Mouse (Mus musculus) hindbrain, embryonic 11.5 days (tissue): ENCODE results near the gene Pmf1. TPM values are rescaled to one million over a fixed set of nuclear protein-coding genes. Genes with fewer than 3 reads are reported as not detected.
A peak's percentile ranks its signal among the peaks of the same experiment; 100 is the strongest.
"Not testable (repeated sequence)": the region's sequence is repeated elsewhere in the genome, so short reads cannot be mapped to it uniquely, and the experiment has no call there.

Experiments
- ATAC-seq: fragments of 200-750 bp; cut with Nextera tagmentation; 2 replicates; pipeline ENCODE4 v1.8.0; 2017; ENCODE audit warnings: mild to moderate bottlenecking, moderate TSS enrichment, moderate library complexity; ENCODE audit not compliant: low FRiP score
- DNase-seq: peaks from one replicate; pipeline ENCODE4 v3.0.0-alpha.2; 2015; ENCODE audit warnings: low spot score
- H3K27ac ChIP-seq: fragments of 300-500 bp; sonication (generic); 2 replicates; pipeline ENCODE4 v1.5.1; 2014; ENCODE audit warnings: mild to moderate bottlenecking, low read depth, low read length
- H3K27me3 ChIP-seq: fragments of 300-500 bp; sonication (generic); 2 replicates; pipeline ENCODE4 v1.6.1; 2014; ENCODE audit warnings: mild to moderate bottlenecking, low read length, moderate library complexity, mixed read lengths; ENCODE audit not compliant: control insufficient read depth, insufficient read depth
- H3K36me3 ChIP-seq: fragments of 300-500 bp; sonication (generic); 2 replicates; pipeline ENCODE4 v1.6.1; 2014; ENCODE audit warnings: mild to moderate bottlenecking, low read length, moderate library complexity, mixed read lengths; ENCODE audit not compliant: control insufficient read depth, insufficient read depth
- H3K4me1 ChIP-seq: fragments of 300-500 bp; sonication (generic); replicated peaks from 2 replicates; pipeline ENCODE4 v1.6.1; 2014; ENCODE audit warnings: low read length, mixed read lengths; ENCODE audit not compliant: control insufficient read depth, insufficient read depth
- H3K4me2 ChIP-seq: fragments of 300-500 bp; sonication (generic); replicated peaks from 2 replicates; pipeline ENCODE4 v1.6.1; 2014; ENCODE audit warnings: mild to moderate bottlenecking, low read depth, low read length
- H3K4me3 ChIP-seq: fragments of 300-500 bp; sonication (generic); 2 replicates; pipeline ENCODE4 v1.5.1; 2014; ENCODE audit warnings: low read depth, low read length
- H3K9ac ChIP-seq: fragments of 300-500 bp; sonication (generic); 2 replicates; pipeline ENCODE4 v1.6.1; 2014; ENCODE audit warnings: low read depth, low read length
- H3K9me3 ChIP-seq: fragments of 300-500 bp; sonication (generic); 2 replicates; pipeline ENCODE4 v1.6.1; 2016; ENCODE audit warnings: low read length; ENCODE audit not compliant: control insufficient read depth
- WGBS: fragments of 180-500 bp; shearing (Covaris S2); extraction: QIAGEN DNeasy Blood & Tissue Kit; methylation state at CpG from one replicate; pipeline ENCODE4 v1.1.7; 2014; 5-methylcytosine and 5-hydroxymethylcytosine counted together
- polyA plus RNA-seq: library from polyadenylated mRNA; unstranded; fragments of >200 nt; fragmentation: Nextera tagmentation; extraction: Ambion mirVana; gene quantifications from 2 replicates; pipeline ENCODE4 v1.2.1, GENCODE M21; 2014

The Pmf1 gene
- polyA plus RNA-seq, 1 experiment from 2014 or later: 109 TPM

DNA sequence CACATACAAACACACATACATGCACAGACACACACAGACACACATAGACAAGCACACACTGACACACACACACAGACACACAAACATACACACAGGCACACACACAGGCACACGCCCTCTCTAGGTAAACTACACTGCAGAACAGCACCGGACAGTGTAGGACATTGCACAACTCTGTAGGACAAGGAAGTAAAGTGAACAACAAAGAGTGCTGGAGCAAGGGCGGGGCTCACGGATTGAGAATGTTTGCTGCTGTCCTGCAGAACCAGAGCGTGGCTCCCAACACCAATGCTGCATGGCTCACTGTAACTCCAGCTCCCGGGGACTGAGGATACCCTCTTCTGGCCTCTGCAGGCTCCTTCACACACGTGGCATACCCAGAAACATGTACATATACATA, 32.8 kb upstream of the Pmf1 start:
- no peak for ATAC-seq

DNA sequence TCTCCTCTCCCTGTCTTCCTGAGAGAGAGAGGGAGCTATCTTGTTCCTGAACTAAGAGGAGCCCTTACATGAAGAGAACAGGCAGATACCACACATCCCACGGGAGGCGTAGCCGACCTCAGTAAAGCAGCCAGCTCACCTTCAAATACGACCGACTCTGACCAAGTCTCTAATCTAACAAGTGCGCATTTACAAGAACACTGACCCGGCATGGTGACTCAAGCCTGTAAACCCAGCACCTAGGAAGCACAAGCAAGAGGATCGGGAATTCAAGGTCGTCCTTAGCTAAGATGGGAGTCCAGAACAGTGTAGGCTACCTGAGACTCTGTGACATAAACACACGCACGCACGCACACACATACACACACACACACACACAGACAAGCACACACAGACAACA, 32.4 kb upstream of the Pmf1 start:
- H3K9ac ChIP-seq: no peak overlapping the region
- H3K4me2 ChIP-seq: no peak overlapping the region
- no peak overlapping the region for H3K27ac ChIP-seq
- H3K36me3 ChIP-seq: no peaks in the 10 kb centered on the region
- H3K27me3 ChIP-seq: no peaks in the 10 kb centered on the region; the same call in 1 of the 2 replicates
- no peak overlapping the region for H3K4me3 ChIP-seq
- ATAC-seq (no peak), DNase-seq (no peak)
- no peaks in the 10 kb centered on the region for H3K9me3 ChIP-seq
- WGBS: 87% methylated on average over 12 of the region's 12 CpGs
- no peaks in the 10 kb centered on the region for H3K4me1 ChIP-seq

More for the DNA sequence above, 32.8 kb upstream of the Pmf1 start:
- Histone ChIP-seq H3K9ac (no peak overlapping the region), H3K4me3 (no peak overlapping the region), H3K27ac (no peak overlapping the region), H3K27me3 (no peaks in the 10 kb centered on the region; the same call in 1 of the 2 replicates), H3K9me3 (no peaks in the 10 kb centered on the region), H3K4me2 (no peak overlapping the region), H3K36me3 (no peaks in the 10 kb centered on the region), H3K4me1 (no peaks in the 10 kb centered on the region)
- WGBS: 82% methylated on average over 7 of the region's 7 CpGs
- no peak for DNase-seq

DNA sequence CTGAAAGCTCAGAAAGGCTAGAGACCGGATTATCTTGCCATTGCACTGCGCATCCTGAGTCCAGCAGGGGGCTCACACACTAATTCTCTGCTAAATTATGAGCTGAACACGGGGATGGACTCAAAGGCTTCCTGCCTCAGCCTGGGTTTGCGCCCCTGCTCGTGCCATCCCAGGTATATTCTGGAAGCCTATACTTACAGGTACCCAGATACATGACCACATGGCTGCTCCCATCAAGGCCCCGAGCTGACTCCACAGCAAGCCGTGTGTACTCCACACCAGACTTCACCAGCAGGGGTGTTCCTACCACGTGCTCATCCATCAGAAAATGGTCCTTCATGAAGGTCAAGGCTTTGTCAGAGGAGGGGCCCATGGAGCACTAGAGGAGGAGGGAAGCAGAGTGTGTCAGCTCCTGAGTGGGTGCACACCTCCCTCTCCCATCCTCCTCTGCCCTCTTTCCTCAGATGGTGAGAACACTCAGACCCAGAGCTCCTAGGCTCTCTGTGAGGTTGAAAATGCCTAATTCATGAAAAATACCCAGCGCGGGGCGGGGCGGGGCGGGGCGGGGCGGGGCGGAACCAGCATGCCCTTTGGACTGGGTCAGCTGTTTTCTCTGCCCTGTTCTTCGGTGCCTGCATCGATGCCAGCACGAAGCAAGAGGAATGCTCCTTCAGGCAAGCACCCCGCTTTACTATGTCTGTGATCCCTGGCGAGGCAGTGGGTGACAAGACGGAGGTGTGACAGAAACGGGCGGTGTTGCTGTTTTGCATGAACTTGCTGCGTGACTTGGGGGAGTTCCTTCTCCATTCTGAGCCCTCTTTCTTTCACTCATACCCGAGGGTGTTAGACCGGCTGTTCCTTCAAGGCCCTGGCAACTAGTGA, 30.6 kb upstream of the Pmf1 start:
- DNase-seq: peak; percentile 67

DNA sequence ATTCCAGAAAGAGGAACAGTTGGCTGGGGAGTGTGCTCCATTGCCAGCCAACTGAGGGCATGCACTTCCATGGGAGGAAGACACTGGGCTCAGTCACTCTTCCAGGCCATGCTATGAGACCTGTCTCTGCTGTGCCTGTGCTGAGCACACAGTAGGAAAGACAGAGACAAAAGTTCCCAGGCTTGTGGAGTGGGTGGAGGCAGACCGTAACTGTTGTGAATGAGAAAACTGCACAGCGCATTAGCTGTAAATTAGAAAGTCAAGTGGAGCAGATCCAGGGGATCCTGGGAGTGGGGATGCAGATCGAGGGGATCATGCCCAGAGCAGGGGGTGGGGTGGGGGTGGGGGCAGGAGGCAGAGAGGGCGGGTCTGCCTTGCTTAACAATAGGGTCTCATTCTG, 29.5 kb upstream of the Pmf1 start:
- H3K4me3 ChIP-seq: no peak overlapping the region
- no peak overlapping the region for H3K4me2 ChIP-seq
- H3K27me3 ChIP-seq: no peaks in the 10 kb centered on the region
- H3K36me3 ChIP-seq: no peaks in the 10 kb centered on the region
- DNase-seq: no peak
- 47% methylated on average over 4 of the region's 4 CpGs for WGBS
- no peak overlapping the region for H3K9ac ChIP-seq
- no peaks in the 10 kb centered on the region for H3K9me3 ChIP-seq
- H3K27ac ChIP-seq: no peak overlapping the region
- no peak for ATAC-seq
- peaks cover 4% of the 10 kb centered on the region; the same call in 1 of the 2 replicates for H3K4me1 ChIP-seq

More for the DNA sequence above, 30.6 kb upstream of the Pmf1 start:
- no peak overlapping the region for H3K4me3 ChIP-seq
- H3K27ac ChIP-seq: no peak overlapping the region
- H3K36me3 ChIP-seq: no peaks in the 10 kb centered on the region
- H3K27me3 ChIP-seq: no peaks in the 10 kb centered on the region
- ATAC-seq: no peak
- 22% methylated on average over 27 of the region's 27 CpGs for WGBS
- H3K9ac ChIP-seq: no peak overlapping the region
- no peak overlapping the region for H3K4me2 ChIP-seq
- H3K9me3 ChIP-seq: no peaks in the 10 kb centered on the region
- peaks cover 4% of the 10 kb centered on the region; the same call in 1 of the 2 replicates for H3K4me1 ChIP-seq

DNA sequence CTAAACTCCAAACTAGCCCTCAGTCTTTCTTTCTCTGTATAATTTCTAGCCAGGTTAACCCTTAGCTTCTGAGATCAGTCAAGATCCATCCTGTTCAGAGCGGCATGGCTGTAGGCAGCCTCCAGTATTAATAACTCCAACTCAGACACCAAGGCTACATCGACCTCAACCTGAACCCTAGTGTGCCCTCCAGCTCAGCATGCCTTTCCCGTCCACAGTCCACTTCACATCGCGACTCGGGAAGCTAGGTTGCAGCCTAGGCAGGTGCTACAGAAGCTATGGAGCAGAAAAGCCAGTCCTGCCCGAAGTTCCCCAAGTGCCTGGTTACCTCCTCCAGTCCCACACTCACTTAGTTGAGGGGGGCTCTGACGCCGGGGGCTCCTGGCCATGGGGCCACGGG, 27.3 kb upstream of the Pmf1 start:
- peaks cover 4% of the 10 kb centered on the region; the same call in 1 of the 2 replicates for H3K4me1 ChIP-seq
- no peak overlapping the region for H3K27ac ChIP-seq
- no peak overlapping the region for H3K4me3 ChIP-seq
- 81% methylated on average over 10 of the region's 10 CpGs for WGBS
- H3K36me3 ChIP-seq: no peaks in the 10 kb centered on the region
- ATAC-seq: no peak
- no peaks in the 10 kb centered on the region for H3K9me3 ChIP-seq
- no peak overlapping the region for H3K9ac ChIP-seq
- peak overlapping the region; percentile 49; the same call in 1 of the 2 replicates for H3K4me2 ChIP-seq
- no peaks in the 10 kb centered on the region for H3K27me3 ChIP-seq
- DNase-seq: no peak

DNA sequence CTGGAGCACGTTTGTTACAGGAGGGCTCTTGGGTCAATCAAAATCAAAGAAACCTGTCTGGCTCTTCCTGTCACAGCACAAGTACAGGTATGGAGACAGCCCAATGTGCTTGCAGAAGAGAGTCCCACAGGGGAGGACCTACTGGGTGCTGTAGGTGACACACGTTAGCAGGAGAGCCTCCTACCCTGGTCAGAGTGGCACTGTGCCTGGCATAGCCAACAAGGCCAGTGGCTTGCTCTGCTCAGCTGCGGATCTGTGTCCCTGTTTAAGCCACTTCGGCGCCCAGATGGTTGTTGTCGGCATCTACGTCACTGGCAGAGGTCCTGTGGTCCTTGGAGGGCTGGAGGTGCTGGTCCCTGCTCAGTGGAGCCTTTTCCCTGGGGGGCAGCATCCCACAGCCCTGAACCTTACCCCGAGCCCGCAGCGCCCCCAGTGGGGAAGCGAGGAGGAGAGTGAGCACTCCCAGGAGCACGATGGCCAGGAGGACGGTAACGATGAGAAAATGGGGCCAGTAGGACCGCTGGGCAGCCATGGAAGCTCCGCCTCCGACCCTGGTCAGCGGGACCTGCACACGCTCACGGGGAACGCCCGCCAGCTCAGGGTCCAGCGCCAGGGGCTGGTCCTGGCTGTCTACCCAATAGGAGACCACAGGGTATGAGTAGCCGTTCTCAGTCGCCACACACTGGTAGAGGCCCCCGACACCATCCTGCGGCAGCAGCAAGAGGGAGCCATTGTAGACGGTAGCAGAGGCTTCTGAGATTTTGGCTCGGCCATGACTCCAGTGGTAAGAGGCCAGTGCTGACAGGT, 26.5 kb upstream of the Pmf1 start:
- H3K9me3 ChIP-seq: no peaks in the 10 kb centered on the region
- no peaks in the 10 kb centered on the region for H3K27me3 ChIP-seq
- DNase-seq (peak; percentile 81), ATAC-seq (peak; percentile 84)
- peak overlapping the region; percentile 49 for H3K4me2 ChIP-seq
- no peaks in the 10 kb centered on the region for H3K36me3 ChIP-seq
- 7% methylated on average over 28 of the region's 29 CpGs for WGBS
- H3K4me1 ChIP-seq: peaks cover 4% of the 10 kb centered on the region; the same call in 1 of the 2 replicates
- H3K27ac ChIP-seq: 0 out of 2 replicates have a peak overlapping the region, but pooled peaks have one; percentile 4
- peak overlapping the region; percentile 24; the same call in 1 of the 2 replicates for H3K4me3 ChIP-seq
- peak overlapping the region; percentile 41; the same call in 1 of the 2 replicates for H3K9ac ChIP-seq

DNA sequence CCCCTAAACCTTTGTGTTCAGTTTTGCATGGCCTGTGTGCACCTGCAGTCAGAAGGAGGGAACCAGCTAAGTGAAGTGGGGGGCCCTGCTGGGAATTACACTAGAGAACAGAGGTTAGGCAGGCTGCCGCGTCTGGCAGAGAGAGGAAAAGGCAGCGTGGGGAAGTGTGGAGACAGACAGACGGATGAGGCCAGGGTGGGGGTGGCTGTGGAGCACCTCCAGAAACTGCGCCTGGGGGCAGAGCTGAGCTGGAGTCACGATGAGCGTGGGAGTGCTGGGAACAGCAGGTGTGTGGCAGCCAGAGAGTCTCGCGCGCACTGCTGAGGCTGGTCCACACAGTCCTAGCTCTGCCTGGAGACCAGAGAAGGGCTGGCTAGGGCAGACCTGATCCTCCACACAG, 25.4 kb upstream of the Pmf1 start:
- ATAC-seq (no peak), DNase-seq (no peak)
- Histone ChIP-seq H3K27me3 (no peaks in the 10 kb centered on the region), H3K4me2 (no peak overlapping the region), H3K36me3 (no peaks in the 10 kb centered on the region), H3K9me3 (no peaks in the 10 kb centered on the region), H3K4me1 (peaks cover 4% of the 10 kb centered on the region; the same call in 1 of the 2 replicates), H3K27ac (no peak overlapping the region), H3K4me3 (no peak overlapping the region), H3K9ac (no peak overlapping the region)
- WGBS: 57% methylated on average over 10 of the region's 10 CpGs

DNA sequence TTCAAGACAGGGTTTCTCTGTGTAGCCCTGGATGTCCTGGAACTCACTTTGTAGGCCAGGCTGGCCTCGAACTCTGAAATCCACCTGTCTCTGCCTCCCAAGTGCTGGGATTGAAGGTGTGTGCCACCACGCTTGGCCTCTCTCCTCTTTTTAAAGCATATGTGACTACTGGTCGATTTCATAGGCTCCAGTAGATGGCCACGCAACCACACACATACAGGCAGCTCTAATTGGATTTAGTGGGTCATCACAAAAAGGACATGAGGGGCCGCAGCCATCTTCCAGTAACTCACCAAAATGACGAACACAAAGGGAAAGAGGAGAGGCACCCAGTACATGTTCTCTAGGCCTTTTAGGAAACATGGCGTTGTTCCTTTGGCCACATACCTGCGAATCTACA, 18.5 kb upstream of the Pmf1 start:
- not testable (repeated sequence) for H3K4me1 ChIP-seq, H3K36me3 ChIP-seq, ATAC-seq, H3K27ac ChIP-seq, H3K4me3 ChIP-seq, DNase-seq, H3K4me2 ChIP-seq, H3K9me3 ChIP-seq, H3K9ac ChIP-seq, H3K27me3 ChIP-seq
- WGBS: 75% methylated on average over 8 of the region's 8 CpGs
